Mouse (Mus musculus) liver, embryonic 14.5 days (tissue): ENCODE data around the gene Hnrnph2. TPM values are rescaled to one million over a fixed set of nuclear protein-coding genes. Genes with fewer than 3 reads are reported as not detected.

Experiments used
- ATAC-seq: fragments of 200-750 bp; cut with Nextera tagmentation; 2 replicates; pipeline ENCODE4 v1.8.0; 2017; ENCODE audit warnings: moderate number of reproducible peaks, mild to moderate bottlenecking, moderate library complexity; ENCODE audit not compliant: insufficient read depth
- DNase-seq, 3 experiments: peaks; one replicate each; pipeline ENCODE4 v3.0.0-alpha.2; 2012 to 2013; ENCODE audit warnings: low read depth in 3 of 3, low spot score in 3 of 3
- H3K27ac ChIP-seq: fragments of 300-500 bp; sonication (generic); 2 replicates; pipeline ENCODE4 v1.5.1; 2014; ENCODE audit warnings: moderate library complexity, mild to moderate bottlenecking, control low read depth, inconsistent platforms
- H3K27me3 ChIP-seq: fragments of 300-500 bp; sonication (generic); 2 replicates; pipeline ENCODE4 v1.6.1; 2014; ENCODE audit warnings: mild to moderate bottlenecking, low read length, moderate library complexity; ENCODE audit not compliant: control insufficient read depth, insufficient read depth
- H3K36me3 ChIP-seq: fragments of 300-500 bp; sonication (generic); replicated peaks from 2 replicates; pipeline ENCODE4 v1.6.1; 2014; ENCODE audit warnings: low read depth; ENCODE audit not compliant: control insufficient read depth, insufficient read depth
- H3K4me1 ChIP-seq, 2 experiments: fragments of 200-500 bp in 1 of 2; fragments of 300-500 bp in 1 of 2; sonication (generic) in 1 of 2; replicated peaks; 2 replicates each; pipeline ENCODE4 v1.6.1; 2012 to 2014; ENCODE audit warnings: antibody characterized with exemption in 1 of 2, inconsistent platforms in 1 of 2, low read length in 1 of 2; ENCODE audit not compliant: control insufficient read depth in 2 of 2, insufficient read depth in 2 of 2
- H3K4me2 ChIP-seq: fragments of 300-500 bp; sonication (generic); 2 replicates; pipeline ENCODE4 v1.6.1; 2014; ENCODE audit warnings: low read depth, mild to moderate bottlenecking, control low read depth, moderate library complexity
- H3K4me3 ChIP-seq, 2 experiments: fragments of 200-500 bp in 1 of 2; fragments of 300-500 bp in 1 of 2; sonication (generic) in 1 of 2; 2 replicates each; pipeline ENCODE4 v1.5.1; 2012 to 2014; ENCODE audit warnings: low read depth in 2 of 2, low read length in 2 of 2, mild to moderate bottlenecking in 2 of 2, control low read depth in 1 of 2, inconsistent platforms in 1 of 2, moderate library complexity in 1 of 2; ENCODE audit not compliant: insufficient read depth in 1 of 2
- H3K9ac ChIP-seq: fragments of 300-500 bp; sonication (generic); replicated peaks from 2 replicates; pipeline ENCODE4 v1.6.1; 2014; ENCODE audit warnings: mild to moderate bottlenecking, control low read depth, moderate library complexity
- H3K9me3 ChIP-seq: fragments of 300-500 bp; sonication (generic); 2 replicates; pipeline ENCODE4 v1.6.1; 2016; ENCODE audit warnings: low read length, mixed read lengths; ENCODE audit not compliant: control insufficient read depth
- CTCF ChIP-seq: IDR thresholded peaks from 2 replicates; pipeline ENCODE4 v1.5.1; 2016; ENCODE audit warnings: antibody characterized with exemption, low read depth, control low read depth
- EP300 ChIP-seq: IDR thresholded peaks from 2 replicates; pipeline ENCODE4 v1.6.1; 2016; ENCODE audit warnings: antibody characterized with exemption, low read depth
- WGBS: fragments of 180-500 bp; shearing (Covaris S2); extraction: QIAGEN DNeasy Blood & Tissue Kit; methylation state at CpG from one replicate; pipeline ENCODE4 v1.1.7; 2014; ENCODE audit not compliant: insufficient replicate concordance; 5-methylcytosine and 5-hydroxymethylcytosine counted together
- polyA plus RNA-seq, 2 experiments: library from polyadenylated mRNA; depleted of rRNA in 1 of 2; stranded (reverse) in 1 of 2; unstranded in 1 of 2; fragments of >200 nt; fragmentation: Nextera tagmentation in 1 of 2; extraction: Ambion mirVana in 1 of 2; gene quantifications; 2 replicates each; pipeline versions ENCODE4 v1.2.1 to v1.2.3; 2012 to 2014

Gene Hnrnph2
- polyA plus RNA-seq (2012; rRNA removed) (28.6 and 47.4 TPM in 2 replicates), polyA plus RNA-seq (2014; fragmentation: Nextera tagmentation; extraction: Ambion mirVana) (53.7 and 60.1 TPM in 2 replicates)

GRCm38 (mm10) chrX:134600659-134601379 lies at the start of gene Hnrnph2, which contains the start of gene Gla:
TSS of gene Hnrnph2 (plus strand) at chrX:134601179.
TSS of gene Gla (minus strand) at chrX:134601125.
- DNase-seq (peak; percentile 95 to 97 (median 96)), ATAC-seq (peak; percentile 98)
- peaks cover 0 to 2% of the 10 kb centered on the region in 2 experiments; a peak in 1 of 4 replicates for H3K4me1 ChIP-seq
- peak within 1 kb of the TSS; percentile 81 for H3K4me2 ChIP-seq
- WGBS: 14% methylated on average over 33 of the region's 33 CpGs
- no peak for TF ChIP-seq EP300
- no peak for TF ChIP-seq CTCF
- H3K9ac ChIP-seq: peak within 1 kb of the TSS; percentile 84
- H3K36me3 ChIP-seq: no peaks in the 10 kb centered on the region
- peak within 1 kb of the TSS; percentile 75 to 96 for H3K4me3 ChIP-seq
- H3K9me3 ChIP-seq: no peaks in the 10 kb centered on the region
- H3K27me3 ChIP-seq: no peaks in the 10 kb centered on the region
- H3K27ac ChIP-seq: peak within 1 kb of the TSS; percentile 71

DNA sequence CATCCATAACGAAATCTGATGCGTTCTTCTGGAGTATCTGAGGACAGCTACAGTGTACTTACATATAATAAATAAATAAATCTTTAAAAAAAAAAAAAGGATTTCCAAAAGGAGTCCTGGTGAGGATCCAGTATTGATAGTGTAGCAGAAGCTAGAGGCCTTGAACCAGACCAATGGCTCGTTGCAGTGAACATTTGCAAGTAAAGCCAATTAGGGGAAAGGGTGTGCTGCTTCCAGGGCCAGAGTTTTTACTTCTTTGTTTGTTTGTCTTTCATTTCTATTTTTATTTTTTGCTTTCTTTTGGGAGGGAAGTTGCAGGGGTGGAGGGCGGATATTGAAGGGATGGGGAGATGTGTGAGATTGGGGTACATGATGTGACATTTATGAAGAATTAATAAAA lies 47.7 kb upstream of the Hnrnph2 start:
- DNase-seq: no peak
- WGBS: 88% methylated on average over 4 of the region's 4 CpGs
- ATAC-seq: no peak
- H3K4me1 ChIP-seq: no peaks in the 10 kb centered on the region
- no peak for TF ChIP-seq CTCF
- TF ChIP-seq EP300: no peak
- no peaks in the 10 kb centered on the region for H3K27me3 ChIP-seq
- H3K4me3 ChIP-seq: no peak overlapping the region
- H3K4me2 ChIP-seq: no peak overlapping the region
- no peak overlapping the region for H3K9ac ChIP-seq
- H3K9me3 ChIP-seq: no peaks in the 10 kb centered on the region
- H3K36me3 ChIP-seq: no peaks in the 10 kb centered on the region
- H3K27ac ChIP-seq: no peak overlapping the region

DNA sequence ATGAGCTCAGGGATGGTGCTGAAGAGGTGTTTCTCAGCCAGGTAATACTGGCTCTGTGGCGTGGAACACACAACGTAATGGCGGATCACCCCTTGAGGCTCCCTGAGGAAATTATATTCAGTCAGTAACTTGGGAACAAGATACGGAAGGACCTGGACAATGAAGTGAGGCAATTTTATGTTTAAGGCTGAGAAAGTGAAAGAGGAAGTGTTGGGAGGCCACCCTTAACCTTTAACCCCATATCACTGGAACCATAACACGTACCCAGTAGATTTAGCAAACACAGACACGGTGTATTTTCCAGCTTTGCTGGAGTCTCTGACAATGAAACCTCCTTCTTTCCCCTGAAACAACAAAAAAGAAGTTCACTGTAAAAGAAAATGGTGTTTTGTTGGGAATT lies 46.6 kb upstream of the Hnrnph2 start:
- Histone ChIP-seq H3K9me3 (no peaks in the 10 kb centered on the region), H3K4me1 (no peaks in the 10 kb centered on the region), H3K4me3 (no peak overlapping the region), H3K36me3 (no peaks in the 10 kb centered on the region), H3K27ac (no peak overlapping the region), H3K27me3 (no peaks in the 10 kb centered on the region), H3K4me2 (no peak overlapping the region), H3K9ac (no peak overlapping the region)
- no peak for ATAC-seq
- TF ChIP-seq EP300 (no peak), CTCF (no peak)
- 62% methylated on average over 6 of the region's 6 CpGs for WGBS
- DNase-seq: no peak

GRCm38 (mm10) chrX:134564326-134564725 lies 36.7 kb upstream of the Hnrnph2 start:
- no peak for DNase-seq
- no peaks in the 10 kb centered on the region for H3K4me1 ChIP-seq
- TF ChIP-seq CTCF: no peak
- no peak for TF ChIP-seq EP300
- no peaks in the 10 kb centered on the region for H3K9me3 ChIP-seq
- no peak overlapping the region for H3K4me2 ChIP-seq
- ATAC-seq: peak; percentile 37; the same call in 1 of the 2 replicates
- no peak overlapping the region for H3K9ac ChIP-seq
- no peaks in the 10 kb centered on the region for H3K36me3 ChIP-seq
- H3K27me3 ChIP-seq: no peaks in the 10 kb centered on the region
- 22% methylated on average over 4 of the region's 4 CpGs for WGBS
- no peak overlapping the region for H3K27ac ChIP-seq
- no peak overlapping the region for H3K4me3 ChIP-seq

GRCm38 (mm10) chrX:134566536-134567222 lies 34.3 kb upstream of the Hnrnph2 start:
- no peak overlapping the region for H3K4me2 ChIP-seq
- H3K9me3 ChIP-seq: no peaks in the 10 kb centered on the region
- ATAC-seq (no peak), DNase-seq (no peak)
- H3K4me1 ChIP-seq: no peaks in the 10 kb centered on the region
- WGBS: 64% methylated on average over 8 of the region's 8 CpGs
- no peak overlapping the region for H3K9ac ChIP-seq
- no peaks in the 10 kb centered on the region for H3K36me3 ChIP-seq
- H3K27me3 ChIP-seq: no peaks in the 10 kb centered on the region
- TF ChIP-seq EP300 (no peak), CTCF (no peak)
- H3K4me3 ChIP-seq: no peak overlapping the region
- H3K27ac ChIP-seq: no peak overlapping the region
